Mouse (Mus musculus): ENCODE results near the gene Ropn1l.

The Ropn1l gene

DNA sequence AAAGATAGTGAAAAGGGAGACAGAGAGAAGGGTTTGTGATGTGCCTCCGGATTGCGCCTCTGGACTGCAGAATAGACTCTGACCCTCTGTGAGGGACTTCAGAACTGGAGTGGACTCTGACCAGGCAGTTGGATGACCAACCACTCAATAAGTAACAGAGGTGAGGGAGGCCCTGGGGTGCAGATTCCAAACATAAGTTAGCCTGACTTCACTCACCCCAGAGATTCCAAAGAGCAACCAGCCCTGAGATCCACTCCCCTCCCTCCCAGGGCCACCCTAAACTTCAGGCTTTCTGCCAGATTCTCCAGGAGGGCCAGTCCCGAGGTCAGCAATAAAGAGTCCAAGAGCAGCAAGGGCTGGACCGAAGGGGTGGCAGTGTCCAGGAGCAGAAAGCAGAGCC lies 46.0 kb downstream of the Ropn1l start:
- DNase-seq (ENCODE audit: low read depth in 2 of 2, low spot score in 2 of 2), result no peak

DNA sequence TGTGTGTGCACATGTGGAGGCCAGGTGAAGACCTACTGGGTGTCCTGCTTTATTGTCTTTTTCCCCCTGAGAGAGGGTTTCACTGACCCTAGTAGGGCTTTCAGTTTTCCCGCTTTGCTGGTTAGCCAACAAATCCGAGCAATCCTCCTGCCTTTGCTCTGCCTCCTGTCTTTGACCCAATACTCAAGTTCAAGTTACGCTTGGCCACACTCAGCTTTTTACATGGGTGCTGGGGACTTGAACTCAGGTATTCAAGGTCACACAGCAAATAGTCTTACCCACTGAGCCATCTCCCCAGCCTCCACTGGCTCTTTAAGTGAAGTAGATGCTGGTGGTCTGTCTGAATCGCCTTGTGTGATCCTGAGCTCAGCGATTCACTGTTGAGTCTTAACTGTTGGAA lies 46.7 kb downstream of the Ropn1l start:
- DNase-seq (ENCODE audit: low read depth in 2 of 2, low spot score in 2 of 2), result no peak

DNA sequence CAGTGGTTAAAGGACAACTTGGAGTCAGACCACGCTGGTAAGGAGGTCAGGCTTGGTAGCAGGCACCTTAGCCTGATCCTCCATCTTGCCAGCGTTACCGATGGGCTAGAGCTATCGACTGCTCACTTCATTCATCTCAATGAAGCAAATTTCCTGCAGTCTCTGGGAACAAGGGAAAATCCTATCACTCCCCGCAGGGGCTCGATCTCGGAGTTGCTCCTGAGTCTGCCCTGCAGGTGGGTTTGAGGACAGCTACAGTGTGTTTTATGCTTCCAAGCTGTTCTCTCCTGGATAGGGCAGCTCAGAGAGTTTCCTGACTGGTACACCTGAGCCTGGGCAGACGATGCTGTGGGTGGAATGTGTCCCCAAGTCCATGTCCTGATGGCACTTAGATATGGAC lies 49.2 kb downstream of the Ropn1l start:
- DNase-seq (ENCODE audit: low read depth in 2 of 2, low spot score in 2 of 2), result no peak

DNA sequence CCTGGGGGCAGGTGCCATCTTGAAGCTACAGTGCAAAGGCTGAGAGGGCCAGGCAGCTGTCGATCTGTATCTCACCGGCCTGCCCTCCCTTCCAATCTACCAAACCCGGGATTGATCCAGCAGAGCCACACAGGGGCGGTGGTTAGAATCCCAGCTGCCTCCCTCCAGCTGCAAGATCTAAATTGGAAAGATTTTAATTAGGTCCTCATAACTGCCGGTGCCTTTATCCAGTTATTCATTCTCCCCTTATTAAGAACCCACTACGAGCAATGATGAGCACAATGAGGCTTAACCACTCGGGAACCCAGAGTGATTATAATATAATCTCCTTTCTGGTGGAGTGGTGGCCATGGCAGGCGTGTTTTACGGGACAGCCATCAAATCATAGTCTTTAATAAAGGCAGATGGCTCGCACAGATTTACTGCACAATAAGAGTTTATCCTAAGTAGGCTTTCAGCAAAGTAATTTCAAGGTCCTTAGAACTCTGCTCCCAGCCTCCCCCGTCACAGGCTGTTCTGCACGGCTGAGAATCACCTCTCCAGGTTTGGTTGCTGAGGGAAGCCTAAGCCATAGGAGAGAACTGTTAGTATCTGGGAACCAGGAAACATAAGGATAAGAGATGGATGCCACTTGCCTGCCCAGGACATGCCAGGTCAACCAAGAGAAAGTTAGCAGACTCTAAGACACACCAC lies 51.2 kb downstream of the Ropn1l start:
- DNase-seq (ENCODE audit: low read depth in 2 of 2, low spot score in 2 of 2), result no peak

DNA sequence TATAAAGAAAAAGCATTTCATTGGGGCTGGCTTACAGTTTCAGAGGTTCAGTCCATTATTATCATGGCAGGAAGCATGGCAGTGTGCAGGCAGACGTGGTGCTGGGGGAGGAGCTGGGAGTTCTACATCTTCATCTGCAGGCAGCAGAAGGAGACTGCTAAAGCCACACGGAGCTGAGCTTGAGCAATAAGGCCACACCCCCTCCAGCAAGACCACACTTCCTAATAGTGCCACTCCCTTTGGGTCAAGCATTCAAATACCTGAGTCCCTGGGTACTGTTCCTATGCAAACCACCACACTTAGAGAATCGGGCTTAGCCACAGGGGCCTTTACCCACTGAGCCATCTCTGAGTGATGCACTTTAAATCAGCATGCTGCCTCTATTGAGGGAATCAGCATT lies 52.6 kb downstream of the Ropn1l start:
- DNase-seq (ENCODE audit: low read depth in 2 of 2, low spot score in 2 of 2), result no peak

DNA sequence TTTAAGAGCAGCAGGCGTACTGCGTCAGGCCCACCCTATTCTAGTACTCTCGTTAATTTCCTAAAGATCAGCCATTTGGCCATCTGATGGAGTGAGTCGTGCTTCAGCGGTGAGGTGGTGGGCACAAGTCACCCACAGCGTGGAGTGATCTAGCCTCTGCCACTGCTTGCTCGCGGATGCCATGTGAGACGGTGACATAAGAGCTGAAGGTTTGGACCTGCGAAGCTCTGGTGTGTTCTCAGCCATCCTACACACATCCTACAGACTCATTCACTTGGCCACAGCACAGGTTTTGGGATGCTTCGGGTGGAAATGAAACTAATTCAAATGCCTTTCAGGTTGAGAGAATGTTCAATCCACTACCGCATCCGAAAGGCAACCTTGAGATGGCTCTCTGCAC lies 54.8 kb downstream of the Ropn1l start:
- no peak for DNase-seq (ENCODE audit: low read depth in 2 of 2, low spot score in 2 of 2)

DNA sequence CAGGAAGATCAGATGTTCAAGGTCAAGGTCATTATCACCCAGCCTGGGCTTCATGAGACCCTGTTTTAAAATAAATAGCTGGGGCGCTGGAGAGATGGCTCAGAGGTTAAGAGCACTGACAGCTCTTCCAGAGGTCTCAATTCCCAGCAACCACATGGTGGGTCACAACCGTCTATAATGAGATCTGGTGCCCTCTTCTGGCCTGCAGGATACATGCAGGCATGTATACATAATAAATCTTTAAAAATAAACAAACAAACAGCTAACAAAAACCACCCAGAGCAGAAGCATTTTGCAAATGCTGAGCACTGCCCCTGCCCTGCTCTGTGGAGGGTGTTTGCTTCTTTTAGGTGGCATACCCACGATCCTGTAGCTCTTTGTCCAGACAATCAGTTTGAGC lies 56.2 kb downstream of the Ropn1l start:
- DNase-seq (ENCODE audit: low read depth in 2 of 2, low spot score in 2 of 2), result no peak

DNA sequence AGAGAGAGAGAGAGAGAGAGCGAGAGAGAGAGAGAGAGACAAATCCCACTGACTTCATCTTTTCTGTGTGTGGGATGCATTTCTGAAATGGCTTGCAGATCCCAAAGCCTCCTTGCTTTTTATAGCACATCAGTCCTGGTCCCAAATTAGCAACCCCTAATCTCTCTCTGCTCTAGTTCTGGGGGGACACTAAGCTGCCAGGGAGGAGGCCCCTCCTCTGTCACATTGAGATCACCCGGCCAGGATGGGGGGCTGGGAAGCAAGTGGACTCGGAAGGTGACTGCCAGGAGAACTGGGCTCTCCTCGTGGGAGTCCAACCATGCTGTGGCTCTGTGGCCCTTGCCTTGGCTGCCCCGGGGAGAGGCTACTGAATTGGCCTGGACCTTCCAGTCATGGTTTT lies 56.8 kb downstream of the Ropn1l start:
- no peak for DNase-seq (ENCODE audit: low read depth in 2 of 2, low spot score in 2 of 2)

DNA sequence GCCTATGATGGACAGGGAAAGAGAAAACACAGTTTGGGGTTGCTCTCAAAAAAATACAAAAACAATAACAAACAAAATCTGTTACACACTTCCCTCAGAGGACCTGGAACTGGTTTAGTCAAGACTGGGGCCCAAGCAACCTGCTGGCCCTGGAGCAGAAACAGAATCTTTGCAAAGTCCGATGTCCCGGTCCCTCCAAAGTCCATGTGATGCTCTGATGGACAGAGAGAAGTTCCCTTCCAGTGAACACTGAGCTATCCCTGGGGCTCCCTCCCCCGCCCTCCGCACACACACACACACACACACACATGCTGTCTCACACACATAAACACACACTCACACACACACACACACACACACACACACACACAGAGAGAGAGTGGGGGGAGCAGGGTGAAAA lies 57.6 kb downstream of the Ropn1l start:
- DNase-seq (ENCODE audit: low read depth in 2 of 2, low spot score in 2 of 2), result no peak

DNA sequence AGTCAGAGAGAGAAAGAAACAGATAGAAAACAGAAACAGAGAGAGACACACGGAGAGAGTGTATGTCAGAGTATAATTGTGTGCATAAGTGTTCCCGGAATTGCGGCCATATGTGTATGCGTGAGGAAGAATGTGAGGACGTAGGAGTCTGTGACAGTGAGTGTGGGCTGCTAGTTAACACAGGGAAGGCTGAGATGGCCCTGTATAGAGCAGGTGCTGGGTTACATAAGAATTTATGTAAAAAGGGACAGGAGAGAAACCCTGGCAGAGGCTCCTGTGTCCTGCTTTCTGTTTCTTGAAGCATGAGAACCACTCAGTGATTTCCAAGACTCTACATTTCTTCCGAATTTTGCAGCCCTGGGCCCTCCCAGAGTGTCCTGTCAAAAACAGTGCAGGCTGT lies 60.1 kb downstream of the Ropn1l start:
- no peak for DNase-seq (ENCODE audit: low read depth in 2 of 2, low spot score in 2 of 2)

DNA sequence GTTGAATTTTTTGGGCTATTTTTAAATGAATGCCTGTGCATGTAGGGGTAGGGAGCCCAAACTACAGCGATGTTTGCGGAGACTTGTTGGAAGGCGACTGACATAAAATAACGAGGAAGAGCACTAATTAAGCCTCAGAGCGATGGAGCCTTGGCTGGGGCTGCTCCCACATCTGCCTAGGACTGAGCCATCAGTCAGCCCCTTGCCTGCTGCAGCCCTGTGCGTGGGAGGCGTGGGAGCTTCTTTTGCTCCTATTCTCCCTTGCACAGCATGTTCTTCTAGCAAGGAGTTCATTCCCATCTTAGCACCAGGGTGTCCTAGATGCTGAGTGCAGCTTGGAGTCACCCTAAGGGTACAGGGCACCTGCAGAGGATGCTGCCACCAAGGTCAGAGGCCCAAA lies 60.8 kb downstream of the Ropn1l start:
- no peak for DNase-seq (ENCODE audit: low read depth in 2 of 2, low spot score in 2 of 2)

DNA sequence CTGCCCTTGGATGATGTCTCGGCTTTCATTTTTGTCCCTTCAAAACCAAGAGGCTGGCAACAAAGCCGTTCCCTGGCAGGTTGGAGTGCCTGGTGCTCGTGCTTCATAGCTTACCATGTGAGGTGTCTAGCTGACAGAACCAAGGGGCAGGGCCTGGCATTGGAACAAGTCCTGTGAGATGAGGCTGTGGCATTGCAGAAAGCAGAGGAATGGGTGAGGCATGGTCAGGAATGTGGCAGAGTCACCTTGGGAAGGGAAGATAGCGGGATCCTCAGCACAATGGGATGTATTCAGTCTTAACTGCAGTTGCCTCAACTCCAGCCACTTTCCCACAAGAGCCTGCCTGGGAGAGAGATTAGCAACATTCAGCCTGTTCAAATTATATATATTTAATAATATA lies 61.4 kb downstream of the Ropn1l start:
- no peak for DNase-seq (ENCODE audit: low read depth in 2 of 2, low spot score in 2 of 2)

Data from CD8-positive naive resting alpha-beta T cell, adult 2 months (primary cell).